Mouse (Mus musculus): ENCODE results near the gene Tmbim7.

Tmbim7 gene

GRCm38 (mm10) chr5:3665225-3665624, 14.2 kb downstream of the Tmbim7 start:
- no peak for DNase-seq (ENCODE audit: low spot score)

GRCm38 (mm10) chr5:3666585-3666984, 15.6 kb downstream of the Tmbim7 start:
- no peak for DNase-seq (ENCODE audit: low spot score)

GRCm38 (mm10) chr5:3669938-3670554, 19.1 kb downstream of the Tmbim7 start:
- no peak for DNase-seq (ENCODE audit: low spot score)

- no peak for DNase-seq (ENCODE audit: low spot score)
Measured at GRCm38 (mm10) chr5:3688298-3688697, 37.3 kb downstream of the Tmbim7 start.

GRCm38 (mm10) chr5:3691283-3691682, 40.3 kb downstream of the Tmbim7 start:
- no peak for DNase-seq (ENCODE audit: low spot score)

GRCm38 (mm10) chr5:3692956-3693355, 42.0 kb downstream of the Tmbim7 start:
- DNase-seq (ENCODE audit: low spot score) = no peak

- no peak for DNase-seq (ENCODE audit: low spot score)
Measured at GRCm38 (mm10) chr5:3695191-3695590, 44.2 kb downstream of the Tmbim7 start.

- no peak for DNase-seq (ENCODE audit: low spot score)
Measured at GRCm38 (mm10) chr5:3696031-3696430, 45.0 kb downstream of the Tmbim7 start.

GRCm38 (mm10) chr5:3700025-3700424, 49.0 kb downstream of the Tmbim7 start:
- DNase-seq (ENCODE audit: low spot score) = no peak

- no peak for DNase-seq (ENCODE audit: low spot score)
Measured at GRCm38 (mm10) chr5:3702180-3702579, 51.2 kb downstream of the Tmbim7 start.

- DNase-seq (ENCODE audit: low spot score) = no peak
Measured at GRCm38 (mm10) chr5:3715800-3716199, 64.8 kb downstream of the Tmbim7 start.

- DNase-seq (ENCODE audit: low spot score) = no peak
Measured at GRCm38 (mm10) chr5:3719371-3719770, 68.4 kb downstream of the Tmbim7 start.

GRCm38 (mm10) chr5:3722873-3723272, 71.9 kb downstream of the Tmbim7 start:
- DNase-seq (ENCODE audit: low spot score) = no peak

GRCm38 (mm10) chr5:3723415-3723814, 72.4 kb downstream of the Tmbim7 start:
- DNase-seq (ENCODE audit: low spot score) = no peak

GRCm38 (mm10) chr5:3725491-3725890, 74.5 kb downstream of the Tmbim7 start:
- DNase-seq (ENCODE audit: low spot score) = no peak

GRCm38 (mm10) chr5:3728820-3729219, 77.8 kb downstream of the Tmbim7 start:
- no peak for DNase-seq (ENCODE audit: low spot score)

Measured in ovary, adult 18-20 months (tissue).